Mouse (Mus musculus) kidney, adult 2 months (tissue): ENCODE measurements at regions not wholly inside any gene's neighbourhood (a gene's known extent, or its start where the extent isn't known, plus 50 kb on each side); places are given as distances from the start of the nearest gene placed in this dataset.

Experiments
- CTCF ChIP-seq: fragments of 200-500 bp; conservative IDR thresholded peaks from 2 replicates; pipeline ENCODE4 v1.5.1; 2011; ENCODE audit warnings: low read depth, mild to moderate bottlenecking, control low read depth, low read length, moderate library complexity, mixed read lengths; ENCODE audit not compliant: insufficient read depth, insufficient read length
- POLR2A ChIP-seq: fragments of 200-500 bp; IDR thresholded peaks from one replicate; pipeline ENCODE4 v1.6.1; 2011; ENCODE audit warnings: low read depth, low read length, control low read depth

DNA sequence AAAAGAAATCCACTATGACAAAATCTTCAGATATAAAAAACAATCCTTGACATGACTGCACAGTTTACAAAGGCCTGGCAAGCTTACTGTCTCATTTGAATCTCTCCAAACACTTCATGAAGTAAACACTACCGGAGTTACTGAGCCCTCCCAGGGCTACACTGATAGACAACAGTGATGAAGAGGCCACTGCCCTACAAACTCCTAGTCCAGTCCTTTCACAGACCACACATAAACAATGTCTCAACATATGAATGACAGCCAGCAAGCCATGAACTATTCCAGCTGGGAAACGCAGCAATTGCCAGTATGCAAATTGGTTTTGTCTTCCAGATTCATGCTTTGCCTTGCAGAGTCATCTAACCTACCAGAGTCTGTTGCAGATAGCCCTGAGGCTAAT lies 180.1 kb downstream of the Gsdmc2 start:
- TF ChIP-seq CTCF, result no peak
- no peak for TF ChIP-seq POLR2A
